Mouse (Mus musculus): ENCODE measurements around the gene Arfgap3. TPM values are rescaled to one million over a fixed set of nuclear protein-coding genes. Genes with fewer than 3 reads are reported as not detected.
A peak's percentile ranks its signal among the peaks of the same experiment; 100 is the strongest.

Arfgap3 gene
- total RNA-seq, 1 experiment = 13.5 TPM

DNA sequence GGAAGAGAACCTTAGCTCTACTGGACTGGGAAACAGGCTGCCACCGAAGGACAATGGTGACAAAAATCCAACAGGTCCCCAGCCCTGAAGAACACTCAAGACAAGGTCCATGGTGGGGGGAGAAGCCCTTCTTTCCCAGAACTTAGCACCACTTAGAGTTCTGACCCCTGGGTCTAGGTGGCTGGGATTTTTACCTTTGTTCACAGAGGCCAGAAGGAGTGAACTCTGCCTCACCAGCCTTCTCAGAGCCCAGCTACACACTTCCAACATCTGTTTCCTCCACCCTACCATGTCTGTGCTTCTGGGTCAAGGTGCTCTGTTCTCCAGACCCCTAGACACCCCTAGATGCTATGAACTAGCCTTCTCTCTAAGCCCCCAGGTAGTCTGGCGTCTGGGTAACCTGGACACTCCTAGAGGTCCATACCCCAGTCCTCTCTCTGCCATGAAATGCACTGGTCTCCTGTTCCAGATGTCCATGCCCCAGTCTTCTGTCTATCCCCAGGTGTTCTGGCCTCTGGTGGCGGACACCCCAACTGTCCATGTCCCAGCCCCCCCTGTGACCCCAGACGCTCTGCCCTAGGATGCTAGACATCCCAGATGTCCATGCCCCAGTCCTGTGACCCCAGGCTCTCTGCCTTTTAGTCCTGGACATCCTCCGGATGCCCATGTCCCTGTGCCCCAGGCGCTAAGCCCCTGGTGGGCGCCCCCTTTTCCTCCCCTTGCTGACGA is 658 bp downstream of the Arfgap3 start:
- Histone ChIP-seq H3K27ac (ENCODE audit: insufficient read depth, low read depth, low read length, poor library complexity, severe bottlenecking) (no peak overlapping the region), H3K4me1 (ENCODE audit: control insufficient read depth in 2 of 2, insufficient read depth in 2 of 2, low read length in 2 of 2, poor library complexity in 1 of 2) (peaks cover 9 to 15% of the 10 kb centered on the region in 2 experiments), H3K4me3 (ENCODE audit: insufficient read depth in 1 of 2, low read depth in 1 of 2, low read length in 2 of 2, poor library complexity in 1 of 2, severe bottlenecking in 1 of 2) (peak overlapping the region; percentile 78 to 80), H3K9me3 (ENCODE audit: control insufficient read depth, insufficient read depth, low read depth, low read length) (no peaks in the 10 kb centered on the region), H3K36me3 (ENCODE audit: control insufficient read depth, insufficient read depth, low read length, poor library complexity, severe bottlenecking) (no peaks in the 10 kb centered on the region), H3K9ac (ENCODE audit: insufficient read depth, low read depth, low read length, poor library complexity, severe bottlenecking) (peak overlapping the region; percentile 75)
- DNase-seq (ENCODE audit: low read depth, low spot score) = no peak
- in situ Hi-C loops (cut with MboI; ENCODE audit: low sequenced_read_pairs in 2 of 2, unreplicated experiment in 2 of 2) = no loop called here
- TF ChIP-seq HCFC1 (IDR thresholded peaks at IDR 0.05; ENCODE audit: borderline replicate concordance, insufficient read depth, low read length) = no peak
- no peak for TF ChIP-seq ZNF384 (IDR thresholded peaks at IDR 0.05; ENCODE audit: low read depth, low read length)
- TF ChIP-seq CHD2 (IDR thresholded peaks at IDR 0.05; ENCODE audit: low read depth, low read length) = no peak
- TF ChIP-seq MAFK (IDR thresholded peaks at IDR 0.05; ENCODE audit: insufficient read depth, low read depth, low read length) = no peak
- TF ChIP-seq ZC3H11A (IDR thresholded peaks at IDR 0.05; ENCODE audit: borderline replicate concordance, low read depth, low read length) = no peak

DNA sequence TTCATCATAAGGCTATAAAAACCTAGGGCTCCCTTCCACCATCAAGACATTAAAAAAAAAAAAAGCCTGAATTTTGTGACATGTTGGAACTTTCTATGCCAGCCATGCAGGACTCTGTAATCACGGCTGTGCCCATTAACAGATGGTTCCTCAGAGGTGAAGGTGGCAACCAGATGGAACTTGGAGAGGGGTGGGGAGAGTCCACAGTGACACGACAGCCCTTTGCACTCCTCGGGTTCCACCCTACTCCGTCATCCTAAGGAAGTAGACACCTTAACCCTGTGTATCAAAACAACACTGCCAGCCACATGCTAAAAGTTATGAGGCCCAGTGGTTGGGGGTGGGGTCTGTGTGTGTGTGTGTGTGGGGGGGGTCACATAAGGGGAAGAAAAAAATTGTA is 1.3 kb downstream of the Arfgap3 start:
- Histone ChIP-seq H3K36me3 (ENCODE audit: control insufficient read depth, insufficient read depth, low read length, poor library complexity, severe bottlenecking) (no peaks in the 10 kb centered on the region), H3K9me3 (ENCODE audit: control insufficient read depth, insufficient read depth, low read depth, low read length) (no peaks in the 10 kb centered on the region), H3K4me3 (ENCODE audit: insufficient read depth in 1 of 2, low read depth in 1 of 2, low read length in 2 of 2, poor library complexity in 1 of 2, severe bottlenecking in 1 of 2) (no peak overlapping the region), H3K4me1 (ENCODE audit: control insufficient read depth in 2 of 2, insufficient read depth in 2 of 2, low read length in 2 of 2, poor library complexity in 1 of 2) (peaks cover 11 to 20% of the 10 kb centered on the region in 2 experiments), H3K27ac (ENCODE audit: insufficient read depth, low read depth, low read length, poor library complexity, severe bottlenecking) (no peak overlapping the region), H3K9ac (ENCODE audit: insufficient read depth, low read depth, low read length, poor library complexity, severe bottlenecking) (no peak overlapping the region)
- in situ Hi-C loops (cut with MboI; ENCODE audit: low sequenced_read_pairs in 2 of 2, unreplicated experiment in 2 of 2) = no loop called here
- no peak for DNase-seq (ENCODE audit: low read depth, low spot score)
- TF ChIP-seq HCFC1 (IDR thresholded peaks at IDR 0.05; ENCODE audit: borderline replicate concordance, insufficient read depth, low read length) = no peak
- TF ChIP-seq CHD2 (IDR thresholded peaks at IDR 0.05; ENCODE audit: low read depth, low read length) = no peak
- no peak for TF ChIP-seq ZNF384 (IDR thresholded peaks at IDR 0.05; ENCODE audit: low read depth, low read length)

DNA sequence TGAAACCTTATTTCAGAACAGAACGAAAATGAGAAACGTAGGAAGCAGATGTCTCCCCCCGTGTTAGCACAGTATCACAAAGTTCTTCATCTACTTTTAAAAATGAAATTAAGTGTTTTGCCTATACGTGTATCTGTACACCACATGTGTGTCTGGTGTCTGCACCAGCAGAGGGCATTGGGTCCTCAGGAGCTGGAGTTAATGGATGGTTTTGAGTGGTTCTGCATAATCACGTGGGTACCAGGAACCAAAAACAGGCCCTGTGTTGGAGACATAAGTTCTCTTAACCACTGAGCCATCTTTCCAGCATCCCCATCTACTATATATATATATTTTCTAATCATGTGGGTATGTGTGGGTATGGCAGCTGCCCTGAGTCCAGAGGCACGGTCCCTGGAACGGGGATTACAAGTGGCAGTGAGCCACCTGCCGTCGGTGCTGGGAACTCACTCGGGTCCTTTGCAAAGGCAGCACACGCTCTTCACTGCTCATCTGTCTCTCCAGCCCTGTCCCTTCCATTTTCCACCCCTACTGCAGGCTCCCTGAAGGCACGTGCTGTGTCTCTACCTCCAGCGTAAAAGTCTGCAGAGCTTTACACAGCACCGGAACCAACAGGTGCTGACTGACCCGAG is 4.0 kb downstream of the Arfgap3 start:
- H3K4me1 ChIP-seq (ENCODE audit: control insufficient read depth in 2 of 2, insufficient read depth in 2 of 2, low read length in 2 of 2, poor library complexity in 1 of 2) = peaks cover 11 to 20% of the 10 kb centered on the region in 2 experiments
- in situ Hi-C loops (cut with MboI; ENCODE audit: low sequenced_read_pairs in 2 of 2, unreplicated experiment in 2 of 2) = no loop called here
- no peak for TF ChIP-seq MAFK (IDR thresholded peaks at IDR 0.05; ENCODE audit: insufficient read depth, low read depth, low read length)
- no peak for TF ChIP-seq ZC3H11A (IDR thresholded peaks at IDR 0.05; ENCODE audit: borderline replicate concordance, low read depth, low read length)
- TF ChIP-seq ZNF384 (IDR thresholded peaks at IDR 0.05; ENCODE audit: low read depth, low read length) = no peak
- TF ChIP-seq HCFC1 (IDR thresholded peaks at IDR 0.05; ENCODE audit: borderline replicate concordance, insufficient read depth, low read length) = no peak
- no peak for TF ChIP-seq CHD2 (IDR thresholded peaks at IDR 0.05; ENCODE audit: low read depth, low read length)
- no peak overlapping the region for H3K4me3 ChIP-seq (ENCODE audit: insufficient read depth in 1 of 2, low read depth in 1 of 2, low read length in 2 of 2, poor library complexity in 1 of 2, severe bottlenecking in 1 of 2)
- no peaks in the 10 kb centered on the region; the same call in 1 of the 2 replicates for H3K36me3 ChIP-seq (ENCODE audit: control insufficient read depth, insufficient read depth, low read length, poor library complexity, severe bottlenecking)
- no peak overlapping the region for H3K27ac ChIP-seq (ENCODE audit: insufficient read depth, low read depth, low read length, poor library complexity, severe bottlenecking)
- H3K9ac ChIP-seq (ENCODE audit: insufficient read depth, low read depth, low read length, poor library complexity, severe bottlenecking) = peak overlapping the region; percentile 26; the same call in 1 of the 2 replicates
- no peak for DNase-seq (ENCODE audit: low read depth, low spot score)
- H3K9me3 ChIP-seq (ENCODE audit: control insufficient read depth, insufficient read depth, low read depth, low read length) = no peaks in the 10 kb centered on the region

DNA sequence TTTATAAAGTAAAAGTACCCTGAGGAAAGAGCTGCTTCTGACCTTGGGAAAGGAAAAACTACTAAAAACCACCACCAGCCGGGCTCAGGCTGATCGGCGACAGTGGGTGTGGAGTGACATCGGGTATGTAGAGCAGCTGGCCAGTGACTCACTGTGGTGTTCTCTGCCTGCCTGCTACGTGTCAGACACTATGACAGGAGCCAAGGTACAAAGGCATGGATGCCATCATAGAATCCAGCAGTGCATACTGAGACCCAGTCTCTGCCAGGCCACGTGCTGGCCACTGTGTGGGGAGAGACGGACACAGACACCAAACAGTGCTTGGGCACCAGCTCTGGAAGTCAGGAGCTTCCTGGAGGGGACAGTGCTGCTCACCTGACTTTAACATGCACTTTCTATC is 5.1 kb downstream of the Arfgap3 start:
- no peak overlapping the region for H3K9ac ChIP-seq (ENCODE audit: insufficient read depth, low read depth, low read length, poor library complexity, severe bottlenecking)
- TF ChIP-seq HCFC1 (IDR thresholded peaks at IDR 0.05; ENCODE audit: borderline replicate concordance, insufficient read depth, low read length) = no peak
- TF ChIP-seq MAFK (IDR thresholded peaks at IDR 0.05; ENCODE audit: insufficient read depth, low read depth, low read length) = no peak
- no peak for TF ChIP-seq CHD2 (IDR thresholded peaks at IDR 0.05; ENCODE audit: low read depth, low read length)
- no peak for TF ChIP-seq ZC3H11A (IDR thresholded peaks at IDR 0.05; ENCODE audit: borderline replicate concordance, low read depth, low read length)
- TF ChIP-seq ZNF384 (IDR thresholded peaks at IDR 0.05; ENCODE audit: low read depth, low read length) = no peak
- DNase-seq (ENCODE audit: low read depth, low spot score) = no peak
- no peaks in the 10 kb centered on the region; the same call in 1 of the 2 replicates for H3K36me3 ChIP-seq (ENCODE audit: control insufficient read depth, insufficient read depth, low read length, poor library complexity, severe bottlenecking)
- in situ Hi-C loops (cut with MboI; ENCODE audit: low sequenced_read_pairs in 2 of 2, unreplicated experiment in 2 of 2) = no loop called here
- peaks cover 8 to 19% of the 10 kb centered on the region in 2 experiments for H3K4me1 ChIP-seq (ENCODE audit: control insufficient read depth in 2 of 2, insufficient read depth in 2 of 2, low read length in 2 of 2, poor library complexity in 1 of 2)
- H3K9me3 ChIP-seq (ENCODE audit: control insufficient read depth, insufficient read depth, low read depth, low read length) = no peaks in the 10 kb centered on the region
- no peak overlapping the region for H3K4me3 ChIP-seq (ENCODE audit: insufficient read depth in 1 of 2, low read depth in 1 of 2, low read length in 2 of 2, poor library complexity in 1 of 2, severe bottlenecking in 1 of 2)
- 0 out of 2 replicates have a peak overlapping the region, but pooled peaks have one; percentile 0 for H3K27ac ChIP-seq (ENCODE audit: insufficient read depth, low read depth, low read length, poor library complexity, severe bottlenecking)
